Mouse (Mus musculus) stomach, postnatal 0 days (tissue): ENCODE data around the gene Flywch2.

ENCODE experiments used
- CTCF ChIP-seq: IDR thresholded peaks from 2 replicates; pipeline ENCODE4 v1.5.1; 2016; ENCODE audit warnings: antibody characterized with exemption, low read depth, mild to moderate bottlenecking, moderate library complexity
- EP300 ChIP-seq: optimal IDR thresholded peaks from 2 replicates; pipeline ENCODE3; 2016; ENCODE audit warnings: antibody characterized with exemption

DNA sequence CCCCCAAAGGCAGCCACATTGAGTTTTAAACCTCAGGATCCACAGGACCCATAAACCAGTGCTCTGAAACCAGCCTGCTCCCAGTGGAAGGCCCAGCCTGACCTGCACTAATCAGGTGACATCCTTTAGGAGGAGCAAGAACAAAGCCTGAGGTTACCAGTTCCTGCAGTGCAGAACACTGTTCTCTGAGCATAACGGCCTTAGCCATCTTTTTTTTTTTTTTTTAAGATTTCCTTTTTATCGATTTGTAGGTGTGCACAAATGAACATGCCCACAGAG lies 5.1 kb upstream of the Flywch2 start:
- TF ChIP-seq CTCF (no peak), EP300 (no peak)
